30 mouse cellular contexts compared by ENCODE assay signal in genomic region chr2:53850815-53851528, GRCm38 (mm10).
DNase-seq lines count a peak whose midpoint lies in the region; ATAC-seq and TF ChIP-seq lines count a peak whose summit lies in the region.
"Had no signal": no experiment of that assay in that cellular context is flagged by ENCODE, and none has a peak within 500 bp of the region (broad histone marks: within the 10 kb centered on the region; RNA-seq: fewer than 3 reads in every experiment).

No protein-coding gene starts in this region.

- H3K27me3 ChIP-seq in kidney, embryonic 15.5 days = no peaks in the 10 kb centered on the region
- H3K27me3 ChIP-seq: embryonic facial prominence, embryonic 15.5 days; heart, embryonic 13.5 days; hindbrain, embryonic 12.5 days; midbrain, embryonic 13.5 days; neural tube, embryonic 12.5 days; stomach, embryonic 15.5 days had no signal

- no peaks in the 10 kb centered on the region for H3K9me3 ChIP-seq in kidney, embryonic 15.5 days (replicated peaks)
- H3K9me3 ChIP-seq: embryonic facial prominence, embryonic 15.5 days; heart, embryonic 13.5 days; hindbrain, embryonic 12.5 days; limb, embryonic 10.5 days; midbrain, embryonic 13.5 days; neural tube, embryonic 12.5 days; stomach, embryonic 15.5 days had no signal

- ATAC-seq in kidney, embryonic 15.5 days (replicated peaks; ENCODE audit: low FRiP score) = peak; percentile 79
- peak; percentile 96 for ATAC-seq in megakaryocyte, adult 5-6 weeks (ENCODE audit: poor library complexity, severe bottlenecking)
- ATAC-seq: activated CD4-positive, CD25-positive, alpha-beta regulatory T cell, adult 4 months; forebrain, embryonic 16.5 days; intestine, postnatal 0 days; lung, postnatal 0 days; midbrain, embryonic 13.5 days had no signal

- peak overlapping the region; percentile 68; the same call in 1 of the 2 replicates for H3K27ac ChIP-seq in kidney, embryonic 15.5 days
- peak overlapping the region; percentile 52 for H3K27ac ChIP-seq in bone marrow macrophage, adult 2 months (ENCODE audit: insufficient read depth, low read depth, low read length)
- H3K27ac ChIP-seq: embryonic facial prominence, embryonic 15.5 days; heart, adult 2 months; heart, embryonic 13.5 days; hindbrain, embryonic 12.5 days; left cerebral cortex, adult 2 months; limb, embryonic 10.5 days; midbrain, embryonic 13.5 days; neural tube, embryonic 12.5 days; stomach, embryonic 15.5 days had no signal

- H3K4me3 ChIP-seq in kidney, embryonic 15.5 days (replicated peaks) = no peak overlapping the region
- H3K4me3 ChIP-seq in bone marrow macrophage, adult 2 months (ENCODE audit: insufficient read depth, low read length) = no peak overlapping the region
- H3K4me3 ChIP-seq: embryonic facial prominence, embryonic 15.5 days; heart, adult 2 months; heart, embryonic 13.5 days; hindbrain, embryonic 12.5 days; left cerebral cortex, adult 2 months; limb, embryonic 10.5 days; midbrain, embryonic 13.5 days; neural tube, embryonic 12.5 days; stomach, embryonic 15.5 days had no signal

- TF ChIP-seq POLR2A in bone marrow macrophage, adult 2 months (IDR thresholded peaks at IDR 0.05; ENCODE audit: borderline replicate concordance, low read depth, low read length) = no peak

- 0 out of 2 replicates have a peak overlapping the region, but pooled peaks have one; percentile 9 for H3K4me2 ChIP-seq in kidney, embryonic 15.5 days
- H3K4me2 ChIP-seq: embryonic facial prominence, embryonic 15.5 days; heart, embryonic 13.5 days; hindbrain, embryonic 12.5 days; midbrain, embryonic 13.5 days; neural tube, embryonic 12.5 days; stomach, embryonic 15.5 days had no signal

- no peak for DNase-seq in kidney, postnatal 10 days
- peak; percentile 94 for DNase-seq in 416B (ENCODE audit: low read depth)
- no peak for DNase-seq in right cerebral cortex, postnatal 25 days
- no peak for DNase-seq in retina, postnatal 1 day
- no peak for DNase-seq in frontal cortex, postnatal 25 days (ENCODE audit: low spot score in 2 of 2)
- DNase-seq: adrenal gland, postnatal 10 days; cerebellum, adult 8-10 months; cerebellum, postnatal 36 days; gastrocnemius, postnatal 25 days; heart, adult 2 months; heart, postnatal 14 days; liver; right cerebral cortex, adult 18-20 months; thymus, adult 18-20 months; thymus, postnatal 36 days had no signal

- H3K4me1 ChIP-seq in kidney, embryonic 15.5 days = no peaks in the 10 kb centered on the region
- H3K4me1 ChIP-seq in bone marrow macrophage, adult 2 months (ENCODE audit: control insufficient read depth, insufficient read depth, low read length) = peaks cover 10% of the 10 kb centered on the region
- H3K4me1 ChIP-seq: embryonic facial prominence, embryonic 15.5 days; heart, embryonic 13.5 days; hindbrain, embryonic 12.5 days; limb, embryonic 10.5 days; midbrain, embryonic 13.5 days; neural tube, embryonic 12.5 days; stomach, embryonic 15.5 days had no signal

- TF ChIP-seq CTCF in bone marrow macrophage, adult 2 months (IDR thresholded peaks at IDR 0.05; ENCODE audit: low read depth, low read length) = no peak

- 63% methylated on average over 1 of the region's 1 CpGs for WGBS in kidney, embryonic 15.5 days

- no peak overlapping the region for H3K9ac ChIP-seq in kidney, embryonic 15.5 days
- H3K9ac ChIP-seq: embryonic facial prominence, embryonic 15.5 days; heart, embryonic 13.5 days; hindbrain, embryonic 12.5 days; midbrain, embryonic 13.5 days; neural tube, embryonic 12.5 days; stomach, embryonic 15.5 days had no signal

- no peaks in the 10 kb centered on the region for H3K36me3 ChIP-seq in kidney, embryonic 15.5 days
- H3K36me3 ChIP-seq: embryonic facial prominence, embryonic 15.5 days; heart, embryonic 13.5 days; hindbrain, embryonic 12.5 days; limb, embryonic 10.5 days; midbrain, embryonic 13.5 days; neural tube, embryonic 12.5 days; stomach, embryonic 15.5 days had no signal
